In the genomic region with DNA sequence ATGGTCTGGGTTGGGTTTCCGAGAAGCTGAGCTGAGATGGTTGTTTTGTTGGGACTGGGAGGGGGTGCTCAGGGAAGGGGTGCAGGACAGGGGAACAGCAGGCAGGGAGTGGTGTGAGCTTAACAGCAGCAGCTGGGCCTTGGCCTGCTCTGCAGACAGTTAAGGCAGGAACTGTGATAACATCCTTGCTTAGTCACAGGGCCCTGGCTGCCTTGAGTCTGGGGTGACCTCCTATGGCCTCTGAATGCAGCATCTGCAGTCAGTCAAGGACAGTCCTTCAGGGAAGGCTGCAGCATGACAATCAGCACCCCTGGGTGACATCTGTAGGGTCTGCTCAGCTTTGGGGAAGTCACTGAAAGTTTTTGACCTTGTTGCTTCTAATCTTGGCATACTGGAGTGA, we compare ENCODE assay signal across 12 mouse cellular contexts.
DNase-seq lines count a peak whose midpoint lies in the region; ATAC-seq lines count a peak whose summit lies in the region.
"Had no signal": no experiment of that assay in that cellular context is flagged by ENCODE, and none has a peak within 500 bp of the region (broad histone marks: within the 10 kb centered on the region; RNA-seq: fewer than 3 reads in every experiment).

No protein-coding gene starts in this region.

- H3K9me3 ChIP-seq in heart, embryonic 11.5 days (replicated peaks; ENCODE audit: control insufficient read depth, low read length): no peaks in the 10 kb centered on the region
- H3K9me3 ChIP-seq in hindbrain, embryonic 14.5 days (ENCODE audit: control insufficient read depth, low read length): no peaks in the 10 kb centered on the region
- H3K9me3 ChIP-seq: hindbrain, embryonic 12.5 days; midbrain, embryonic 12.5 days had no signal

- no peak overlapping the region for H3K9ac ChIP-seq in heart, embryonic 11.5 days (ENCODE audit: low read depth, low read length)
- no peak overlapping the region for H3K9ac ChIP-seq in hindbrain, embryonic 14.5 days
- H3K9ac ChIP-seq: hindbrain, embryonic 12.5 days; midbrain, embryonic 12.5 days had no signal

- 52% methylated on average over 1 of the region's 1 CpGs for WGBS in heart, embryonic 11.5 days (ENCODE audit: insufficient replicate concordance)
- 83% methylated on average over 1 of the region's 1 CpGs for WGBS in hindbrain, embryonic 14.5 days

- no peak overlapping the region for H3K4me2 ChIP-seq in heart, embryonic 11.5 days
- H3K4me2 ChIP-seq in hindbrain, embryonic 14.5 days (replicated peaks): no peak overlapping the region
- H3K4me2 ChIP-seq: hindbrain, embryonic 12.5 days; midbrain, embryonic 12.5 days had no signal

- ATAC-seq in heart, embryonic 11.5 days (replicated peaks; ENCODE audit: insufficient number of reproducible peaks, low FRiP score, low TSS enrichment): no peak
- no peak for ATAC-seq in CD4-positive, CD25-positive, alpha-beta regulatory T cell, adult 4 months
- no peak for ATAC-seq in hindbrain, embryonic 14.5 days (ENCODE audit: low FRiP score)
- ATAC-seq: forebrain, embryonic 14.5 days had no signal

- no peaks in the 10 kb centered on the region for H3K27me3 ChIP-seq in heart, embryonic 11.5 days (ENCODE audit: control insufficient read depth, insufficient read depth, low read length)
- H3K27me3 ChIP-seq in hindbrain, embryonic 14.5 days (ENCODE audit: control insufficient read depth, insufficient read depth, low read length): no peaks in the 10 kb centered on the region
- H3K27me3 ChIP-seq: hindbrain, embryonic 12.5 days had no signal

- H3K27ac ChIP-seq in heart, embryonic 11.5 days (ENCODE audit: low read depth, low read length): no peak overlapping the region
- no peak overlapping the region for H3K27ac ChIP-seq in hindbrain, embryonic 14.5 days
- H3K27ac ChIP-seq: hindbrain, embryonic 12.5 days; midbrain, embryonic 12.5 days had no signal

- H3K4me1 ChIP-seq in heart, embryonic 11.5 days (ENCODE audit: control insufficient read depth, insufficient read depth, low read length): peaks cover 9% of the 10 kb centered on the region; the same call in 1 of the 2 replicates
- no peaks in the 10 kb centered on the region for H3K4me1 ChIP-seq in hindbrain, embryonic 14.5 days (replicated peaks; ENCODE audit: control insufficient read depth, insufficient read depth, low read length)

- no peaks in the 10 kb centered on the region for H3K36me3 ChIP-seq in heart, embryonic 11.5 days (ENCODE audit: control insufficient read depth, insufficient read depth, low read length)
- H3K36me3 ChIP-seq in hindbrain, embryonic 14.5 days (replicated peaks; ENCODE audit: control insufficient read depth, insufficient read depth): no peaks in the 10 kb centered on the region
- H3K36me3 ChIP-seq: hindbrain, embryonic 12.5 days; midbrain, embryonic 12.5 days had no signal

- no peak overlapping the region for H3K4me3 ChIP-seq in heart, embryonic 11.5 days (ENCODE audit: low read depth, low read length)
- H3K4me3 ChIP-seq in hindbrain, embryonic 14.5 days (replicated peaks; ENCODE audit: low read length): no peak overlapping the region
- H3K4me3 ChIP-seq: hindbrain, embryonic 12.5 days; midbrain, embryonic 12.5 days had no signal

- peak; percentile 98 for DNase-seq in heart, adult 11 months
- DNase-seq in adrenal gland, postnatal 10 days: peak; percentile 48
- peak; percentile 14 to 21 for DNase-seq in kidney, adult 8-10 months
- peak; percentile 32 to 43 for DNase-seq in lung, adult 18-20 months
- no peak for DNase-seq in MN1 (ENCODE audit: low spot score)
- no peak for DNase-seq in hindbrain, embryonic 14.5 days (ENCODE audit: low spot score)
- DNase-seq: layer of hippocampus, postnatal 36 days had no signal

Comparison
In these comparisons a context has a peak if more than half of its experiments do, and no peak if none do; other contexts are left out.
1. DNase-seq: peak in heart, adult 11 months (single experiment), adrenal gland, postnatal 10 days (single experiment), kidney, adult 8-10 months (2 of 2) and lung, adult 18-20 months (2 of 2); none in MN1 (single experiment) and hindbrain, embryonic 14.5 days (single experiment).